Mouse (Mus musculus): Measurements from ENCODE around the gene Cxcl3. TPM values are rescaled to one million over a fixed set of nuclear protein-coding genes. Genes with fewer than 3 reads are reported as not detected.
"Not testable (repeated sequence)": the region's sequence is repeated elsewhere in the genome, so short reads cannot be mapped to it uniquely, and the experiment has no call there.

Cxcl3 gene
- polyA plus RNA-seq, 1 experiment from 2014 or later = not detected

GRCm38 (mm10) chr5:90768218-90768617, 17.7 kb upstream of the Cxcl3 start, which contains the start of gene Ppbp:
Gene Ppbp (plus strand): TSS chr5:90768518.
- Histone ChIP-seq H3K4me3 (replicated peaks) (no peak within 1 kb of the TSS), H3K9ac (replicated peaks) (no peak within 1 kb of the TSS), H3K36me3 (no peaks in the 10 kb centered on the region), H3K9me3 (no peaks in the 10 kb centered on the region), H3K4me1 (replicated peaks) (no peaks in the 10 kb centered on the region), H3K27me3 (no peaks in the 10 kb centered on the region), H3K4me2 (replicated peaks) (no peak within 1 kb of the TSS), H3K27ac (no peak within 1 kb of the TSS)
- no peak for ATAC-seq
- 75% methylated on average over 3 of the region's 3 CpGs for WGBS

- no peaks in the 10 kb centered on the region for H3K4me1 ChIP-seq (replicated peaks)
- no peaks in the 10 kb centered on the region for H3K9me3 ChIP-seq
- H3K9ac ChIP-seq (replicated peaks) = no peak overlapping the region
- H3K4me2 ChIP-seq (replicated peaks) = no peak overlapping the region
- ATAC-seq = no peak
- WGBS = 63% methylated on average over 3 of the region's 3 CpGs
- no peak overlapping the region for H3K27ac ChIP-seq
- H3K36me3 ChIP-seq = no peaks in the 10 kb centered on the region
- H3K27me3 ChIP-seq = no peaks in the 10 kb centered on the region
- H3K4me3 ChIP-seq (replicated peaks) = no peak overlapping the region
Observed at GRCm38 (mm10) chr5:90771369-90771768, 14.5 kb upstream of the Cxcl3 start.

GRCm38 (mm10) chr5:90771880-90772653, 13.8 kb upstream of the Cxcl3 start, which contains the start of gene Pf4:
Gene Pf4 (plus strand): TSS chr5:90772435.
- Histone ChIP-seq H3K4me2 (replicated peaks) (no peak within 1 kb of the TSS), H3K4me1 (replicated peaks) (no peaks in the 10 kb centered on the region), H3K36me3 (no peaks in the 10 kb centered on the region), H3K9me3 (no peaks in the 10 kb centered on the region), H3K27ac (no peak within 1 kb of the TSS), H3K27me3 (no peaks in the 10 kb centered on the region), H3K4me3 (replicated peaks) (no peak within 1 kb of the TSS), H3K9ac (replicated peaks) (no peak within 1 kb of the TSS)
- no peak for ATAC-seq
- WGBS = 90% methylated on average over 16 of the region's 16 CpGs

- no peaks in the 10 kb centered on the region for H3K36me3 ChIP-seq
- WGBS = 96% methylated on average over 5 of the region's 5 CpGs
- H3K9me3 ChIP-seq = no peaks in the 10 kb centered on the region
- no peak overlapping the region for H3K4me2 ChIP-seq (replicated peaks)
- H3K9ac ChIP-seq (replicated peaks) = no peak overlapping the region
- no peak for ATAC-seq
- no peaks in the 10 kb centered on the region for H3K4me1 ChIP-seq (replicated peaks)
- H3K4me3 ChIP-seq (replicated peaks) = no peak overlapping the region
- no peaks in the 10 kb centered on the region for H3K27me3 ChIP-seq
- H3K27ac ChIP-seq = no peak overlapping the region
Observed at GRCm38 (mm10) chr5:90775562-90775961, 10.3 kb upstream of the Cxcl3 start.

GRCm38 (mm10) chr5:90777621-90778020, 8.3 kb upstream of the Cxcl3 start:
- H3K27me3 ChIP-seq = no peaks in the 10 kb centered on the region
- H3K4me1 ChIP-seq (replicated peaks) = no peaks in the 10 kb centered on the region
- WGBS = 79% methylated on average over 10 of the region's 10 CpGs
- H3K4me2 ChIP-seq (replicated peaks) = no peak overlapping the region
- H3K36me3 ChIP-seq = no peaks in the 10 kb centered on the region
- no peak for ATAC-seq
- no peak overlapping the region for H3K9ac ChIP-seq (replicated peaks)
- H3K9me3 ChIP-seq = no peaks in the 10 kb centered on the region
- no peak overlapping the region for H3K27ac ChIP-seq
- H3K4me3 ChIP-seq (replicated peaks) = no peak overlapping the region

GRCm38 (mm10) chr5:90778856-90779255, 7.0 kb upstream of the Cxcl3 start:
- no peak overlapping the region for H3K4me2 ChIP-seq (replicated peaks)
- ATAC-seq = no peak
- 87% methylated on average over 6 of the region's 6 CpGs for WGBS

GRCm38 (mm10) chr5:90783697-90784096, 2.2 kb upstream of the Cxcl3 start:
- Histone ChIP-seq H3K4me3 (replicated peaks) (no peak overlapping the region), H3K27ac (no peak overlapping the region), H3K4me1 (replicated peaks) (peaks cover 7% of the 10 kb centered on the region), H3K27me3 (0 out of 2 replicates have a peak, but pooled peaks cover 4% of the 10 kb centered on the region), H3K9me3 (no peaks in the 10 kb centered on the region), H3K9ac (replicated peaks) (no peak overlapping the region), H3K36me3 (no peaks in the 10 kb centered on the region), H3K4me2 (replicated peaks) (no peak overlapping the region)
- 90% methylated on average over 3 of the region's 3 CpGs for WGBS
- no peak for ATAC-seq

More at GRCm38 (mm10) chr5:90778856-90779255, 7.0 kb upstream of the Cxcl3 start:
- no peaks in the 10 kb centered on the region for H3K27me3 ChIP-seq
- H3K27ac ChIP-seq = no peak overlapping the region
- H3K9me3 ChIP-seq = no peaks in the 10 kb centered on the region
- H3K9ac ChIP-seq (replicated peaks) = no peak overlapping the region
- no peaks in the 10 kb centered on the region for H3K36me3 ChIP-seq
- no peaks in the 10 kb centered on the region for H3K4me1 ChIP-seq (replicated peaks)
- no peak overlapping the region for H3K4me3 ChIP-seq (replicated peaks)

- Histone ChIP-seq H3K4me2 (replicated peaks) (no peak overlapping the region), H3K36me3 (no peaks in the 10 kb centered on the region), H3K4me3 (replicated peaks) (no peak overlapping the region), H3K27me3 (0 out of 2 replicates have a peak, but pooled peaks cover 4% of the 10 kb centered on the region), H3K9ac (replicated peaks) (no peak overlapping the region), H3K9me3 (no peaks in the 10 kb centered on the region), H3K4me1 (replicated peaks) (peaks cover 7% of the 10 kb centered on the region), H3K27ac (no peak overlapping the region)
- ATAC-seq = no peak
- WGBS = 82% methylated on average over 4 of the region's 4 CpGs
Observed at GRCm38 (mm10) chr5:90788114-90788513, 2.2 kb downstream of the Cxcl3 start.

GRCm38 (mm10) chr5:90789306-90790073, 3.6 kb downstream of the Cxcl3 start:
- Histone ChIP-seq H3K27ac (no peak overlapping the region), H3K27me3 (0 out of 2 replicates have a peak, but pooled peaks cover 4% of the 10 kb centered on the region), H3K9ac (replicated peaks) (no peak overlapping the region), H3K36me3 (no peaks in the 10 kb centered on the region), H3K4me1 (replicated peaks) (peaks cover 7% of the 10 kb centered on the region), H3K9me3 (no peaks in the 10 kb centered on the region), H3K4me3 (replicated peaks) (no peak overlapping the region), H3K4me2 (replicated peaks) (no peak overlapping the region)
- WGBS = 91% methylated on average over 11 of the region's 11 CpGs
- no peak for ATAC-seq

- no peak overlapping the region for H3K4me3 ChIP-seq (replicated peaks)
- no peak overlapping the region for H3K27ac ChIP-seq
- H3K27me3 ChIP-seq = 0 out of 2 replicates have a peak, but pooled peaks cover 4% of the 10 kb centered on the region
- no peaks in the 10 kb centered on the region for H3K9me3 ChIP-seq
- 89% methylated on average over 8 of the region's 8 CpGs for WGBS
- no peaks in the 10 kb centered on the region for H3K36me3 ChIP-seq
- H3K4me2 ChIP-seq (replicated peaks) = no peak overlapping the region
- ATAC-seq = no peak
- peaks cover 7% of the 10 kb centered on the region for H3K4me1 ChIP-seq (replicated peaks)
- no peak overlapping the region for H3K9ac ChIP-seq (replicated peaks)
Observed at GRCm38 (mm10) chr5:90790074-90790502, 4.2 kb downstream of the Cxcl3 start.

GRCm38 (mm10) chr5:90794195-90794625, 8.3 kb downstream of the Cxcl3 start, which contains the start of gene Cxcl15:
Gene Cxcl15 (plus strand): TSS chr5:90794534.
- ATAC-seq = no peak
- no peak within 1 kb of the TSS for H3K9ac ChIP-seq (replicated peaks)
- H3K9me3 ChIP-seq = no peaks in the 10 kb centered on the region
- no peaks in the 10 kb centered on the region for H3K36me3 ChIP-seq
- no peak within 1 kb of the TSS for H3K4me2 ChIP-seq (replicated peaks)
- no peak within 1 kb of the TSS for H3K4me3 ChIP-seq (replicated peaks)
- no peak within 1 kb of the TSS for H3K27ac ChIP-seq
- 63% methylated on average over 5 of the region's 5 CpGs for WGBS
- H3K4me1 ChIP-seq (replicated peaks) = no peaks in the 10 kb centered on the region
- H3K27me3 ChIP-seq = no peaks in the 10 kb centered on the region

GRCm38 (mm10) chr5:90795392-90795791, 9.5 kb downstream of the Cxcl3 start:
- not testable (repeated sequence) for H3K4me3 ChIP-seq (replicated peaks); H3K9ac ChIP-seq (replicated peaks); ATAC-seq; H3K9me3 ChIP-seq; H3K4me2 ChIP-seq (replicated peaks); H3K36me3 ChIP-seq; H3K27ac ChIP-seq; H3K27me3 ChIP-seq; H3K4me1 ChIP-seq (replicated peaks)
- WGBS = 96% methylated on average over 2 of the region's 2 CpGs
